Mouse (Mus musculus) forebrain, postnatal 0 days (tissue): Measurements from ENCODE around the gene Mdfic. TPM values are rescaled to one million over a fixed set of nuclear protein-coding genes. Genes with fewer than 3 reads are reported as not detected.

Experiments used
- ATAC-seq: fragments of 200-750 bp; cut with Nextera tagmentation; 2 replicates; pipeline ENCODE4 v1.8.0; 2017; ENCODE audit warnings: mild to moderate bottlenecking, moderate library complexity
- DNase-seq: peaks from one replicate; pipeline ENCODE4 v3.0.0-alpha.2; 2015
- H3K27ac ChIP-seq: fragments of 300-500 bp; sonication (generic); 2 replicates; pipeline ENCODE4 v1.5.1; 2014; ENCODE audit warnings: low read depth, mild to moderate bottlenecking, antibody characterized with exemption, low read length, moderate library complexity, mixed read lengths
- H3K27me3 ChIP-seq: fragments of 300-500 bp; sonication (generic); 2 replicates; pipeline ENCODE4 v1.6.1; 2014; ENCODE audit warnings: mild to moderate bottlenecking, low read length, mixed read lengths; ENCODE audit not compliant: insufficient read depth
- H3K36me3 ChIP-seq: fragments of 300-500 bp; sonication (generic); 2 replicates; pipeline ENCODE4 v1.6.1; 2014; ENCODE audit warnings: mild to moderate bottlenecking, moderate library complexity; ENCODE audit not compliant: insufficient read depth
- H3K4me1 ChIP-seq: fragments of 300-500 bp; sonication (generic); 2 replicates; pipeline ENCODE4 v1.6.1; 2014; ENCODE audit warnings: antibody characterized with exemption; ENCODE audit not compliant: insufficient read depth
- H3K4me2 ChIP-seq: fragments of 300-500 bp; sonication (generic); 2 replicates; pipeline ENCODE4 v1.6.1; 2014; ENCODE audit warnings: low read depth, mild to moderate bottlenecking, moderate library complexity
- H3K4me3 ChIP-seq: fragments of 300-500 bp; sonication (generic); 2 replicates; pipeline ENCODE4 v1.5.1; 2014; ENCODE audit warnings: low read depth, low read length, mixed read lengths
- H3K9ac ChIP-seq: fragments of 300-500 bp; sonication (generic); 2 replicates; pipeline ENCODE4 v1.6.1; 2014; ENCODE audit warnings: mild to moderate bottlenecking
- H3K9me3 ChIP-seq: fragments of 300-500 bp; sonication (generic); 2 replicates; pipeline ENCODE4 v1.6.1; 2016; ENCODE audit warnings: low read length
- CTCF ChIP-seq: sonication (generic); IDR thresholded peaks from 2 replicates; pipeline ENCODE4 v1.5.1; 2016; ENCODE audit warnings: antibody characterized with exemption, control low read depth, low read depth
- WGBS: fragments of 180-500 bp; shearing (Covaris S2); extraction: QIAGEN DNeasy Blood & Tissue Kit; methylation state at CpG from one replicate; pipeline ENCODE4 v1.1.7; 2014; 5-methylcytosine and 5-hydroxymethylcytosine counted together
- polyA plus RNA-seq: library from polyadenylated mRNA; unstranded; fragments of >200 nt; fragmentation: Nextera tagmentation; extraction: Ambion mirVana; gene quantifications from 2 replicates; pipeline ENCODE4 v1.2.1, GENCODE M21; 2015
- total RNA-seq: library from RNA; depleted of rRNA; stranded (reverse); fragments of >200 nt; gene quantifications from 2 replicates; pipeline ENCODE4 v1.2.3, GENCODE M21; 2014

The Mdfic gene
- total and polyA plus RNA-seq, 2 experiments from 2014 or later = 0.82 to 4.8 TPM

DNA sequence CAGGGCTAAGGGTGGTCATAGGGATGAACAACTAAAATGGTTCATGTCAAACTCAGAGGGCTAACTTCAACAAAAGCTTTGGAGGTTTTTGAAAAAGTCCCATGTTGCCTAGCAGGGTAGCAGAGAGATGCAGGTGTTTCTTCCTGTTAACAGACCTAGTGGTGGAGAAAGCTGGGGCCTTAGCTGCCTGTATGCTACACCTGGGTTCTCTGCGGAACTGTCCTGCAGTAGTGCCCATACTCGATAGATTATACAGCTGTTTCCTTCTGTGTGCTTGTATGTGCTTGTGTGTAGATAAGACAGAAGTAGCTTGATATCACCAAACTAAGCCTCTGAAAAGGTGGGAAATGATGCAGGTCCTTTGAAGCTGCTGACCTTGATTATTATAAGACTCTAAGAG lies 28.5 kb downstream of the Mdfic start:
- Histone ChIP-seq H3K36me3 (no peaks in the 10 kb centered on the region), H3K9ac (no peak overlapping the region), H3K27ac (no peak overlapping the region), H3K9me3 (no peaks in the 10 kb centered on the region), H3K4me2 (no peak overlapping the region), H3K4me1 (no peaks in the 10 kb centered on the region), H3K27me3 (no peaks in the 10 kb centered on the region), H3K4me3 (no peak overlapping the region)
- 98% methylated on average over 2 of the region's 2 CpGs for WGBS
- no peak for TF ChIP-seq CTCF
- ATAC-seq (no peak), DNase-seq (no peak)

- Histone ChIP-seq H3K9ac (no peak overlapping the region), H3K4me1 (no peaks in the 10 kb centered on the region), H3K27ac (no peak overlapping the region), H3K9me3 (no peaks in the 10 kb centered on the region), H3K4me3 (no peak overlapping the region), H3K36me3 (no peaks in the 10 kb centered on the region), H3K27me3 (no peaks in the 10 kb centered on the region), H3K4me2 (no peak overlapping the region)
- ATAC-seq (no peak), DNase-seq (no peak)
- WGBS = 80% methylated on average over 5 of the region's 5 CpGs
- no peak for TF ChIP-seq CTCF
Observed at GRCm38 (mm10) chr6:15750101-15750500, 29.6 kb downstream of the Mdfic start.

- Histone ChIP-seq H3K4me2 (no peak overlapping the region), H3K4me3 (no peak overlapping the region), H3K9me3 (no peaks in the 10 kb centered on the region), H3K27ac (no peak overlapping the region), H3K9ac (no peak overlapping the region), H3K36me3 (no peaks in the 10 kb centered on the region), H3K4me1 (no peaks in the 10 kb centered on the region), H3K27me3 (no peaks in the 10 kb centered on the region)
- no peak for TF ChIP-seq CTCF
- ATAC-seq (no peak), DNase-seq (no peak)
- whole genome bisulfite sequencing = 96% methylated on average over 2 of the region's 2 CpGs
Observed at GRCm38 (mm10) chr6:15751375-15751774, 30.9 kb downstream of the Mdfic start.

DNA sequence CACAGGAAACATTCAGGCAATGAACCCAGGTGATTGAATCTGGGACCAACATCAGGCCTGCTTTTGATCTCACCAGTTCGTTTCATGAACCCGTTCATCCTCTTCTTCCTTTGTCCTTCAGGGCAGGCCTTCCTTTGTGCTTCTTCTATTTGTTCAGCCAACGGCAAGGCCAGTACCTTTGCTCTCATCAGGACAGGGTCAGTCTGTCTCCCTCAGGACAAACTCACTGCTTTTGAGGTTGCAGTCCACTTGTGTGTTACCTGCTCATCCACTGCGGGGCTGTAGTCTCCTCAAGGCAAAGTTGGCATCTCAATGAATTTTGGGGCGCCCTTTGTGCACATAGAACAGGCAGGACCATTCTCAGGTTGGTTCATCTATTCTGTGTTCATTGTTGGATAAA lies 31.7 kb downstream of the Mdfic start:
- TF ChIP-seq CTCF = no peak
- DNase-seq = no peak
- H3K27me3 ChIP-seq = no peaks in the 10 kb centered on the region
- no peaks in the 10 kb centered on the region for H3K9me3 ChIP-seq
- H3K4me2 ChIP-seq = no peak overlapping the region
- H3K9ac ChIP-seq = no peak overlapping the region
- H3K36me3 ChIP-seq = no peaks in the 10 kb centered on the region
- no peak for ATAC-seq
- no peak overlapping the region for H3K4me3 ChIP-seq
- no peak overlapping the region for H3K27ac ChIP-seq
- H3K4me1 ChIP-seq = no peaks in the 10 kb centered on the region
- 93% methylated on average over 5 of the region's 5 CpGs for WGBS

GRCm38 (mm10) chr6:15753208-15753607 lies 32.7 kb downstream of the Mdfic start:
- Histone ChIP-seq H3K4me1 (no peaks in the 10 kb centered on the region), H3K9ac (no peak overlapping the region), H3K9me3 (no peaks in the 10 kb centered on the region), H3K4me2 (no peak overlapping the region), H3K27ac (no peak overlapping the region), H3K27me3 (no peaks in the 10 kb centered on the region), H3K36me3 (no peaks in the 10 kb centered on the region), H3K4me3 (no peak overlapping the region)
- TF ChIP-seq CTCF = no peak
- ATAC-seq (no peak), DNase-seq (no peak)

- ATAC-seq = no peak
- Histone ChIP-seq H3K9ac (no peak overlapping the region), H3K4me3 (no peak overlapping the region), H3K9me3 (no peaks in the 10 kb centered on the region), H3K27me3 (no peaks in the 10 kb centered on the region), H3K27ac (no peak overlapping the region), H3K36me3 (no peaks in the 10 kb centered on the region), H3K4me1 (no peaks in the 10 kb centered on the region), H3K4me2 (no peak overlapping the region)
- TF ChIP-seq CTCF = no peak
- no peak for DNase-seq
- 85% methylated on average over 3 of the region's 3 CpGs for WGBS
Observed at GRCm38 (mm10) chr6:15758394-15758793, 37.9 kb downstream of the Mdfic start.

- no peaks in the 10 kb centered on the region for H3K4me1 ChIP-seq
- no peak overlapping the region for H3K9ac ChIP-seq
- no peak overlapping the region for H3K27ac ChIP-seq
- no peaks in the 10 kb centered on the region for H3K36me3 ChIP-seq
- no peak overlapping the region for H3K4me3 ChIP-seq
- WGBS = 70% methylated on average over 6 of the region's 6 CpGs
- no peak for TF ChIP-seq CTCF
- H3K4me2 ChIP-seq = no peak overlapping the region
- H3K27me3 ChIP-seq = no peaks in the 10 kb centered on the region
- no peak for DNase-seq
- H3K9me3 ChIP-seq = no peaks in the 10 kb centered on the region
- no peak for ATAC-seq
Observed at GRCm38 (mm10) chr6:15760750-15761149, 40.3 kb downstream of the Mdfic start.

GRCm38 (mm10) chr6:15764039-15764438 lies 43.6 kb downstream of the Mdfic start:
- no peaks in the 10 kb centered on the region for H3K9me3 ChIP-seq
- no peak overlapping the region for H3K4me3 ChIP-seq
- no peaks in the 10 kb centered on the region for H3K27me3 ChIP-seq
- no peak overlapping the region for H3K9ac ChIP-seq
- H3K4me2 ChIP-seq = no peak overlapping the region
- 80% methylated on average over 7 of the region's 7 CpGs for WGBS
- no peak for TF ChIP-seq CTCF
- DNase-seq = no peak
- no peaks in the 10 kb centered on the region for H3K36me3 ChIP-seq
- H3K27ac ChIP-seq = no peak overlapping the region
- no peaks in the 10 kb centered on the region for H3K4me1 ChIP-seq
- no peak for ATAC-seq
